Mouse (Mus musculus) neutrophil, adult 65 days (primary cell): Measurements from ENCODE around the gene Tcp11l2. TPM values are rescaled to one million over a fixed set of nuclear protein-coding genes. Genes with fewer than 3 reads are reported as not detected.

Experiments used
- total RNA-seq: library from RNA; stranded (reverse); gene quantifications from 2 replicates; pipeline ENCODE4 v1.2.4, GENCODE M21; 2023

Tcp11l2 gene
- 112 and 113 TPM in 2 replicates for total RNA-seq

DNA sequence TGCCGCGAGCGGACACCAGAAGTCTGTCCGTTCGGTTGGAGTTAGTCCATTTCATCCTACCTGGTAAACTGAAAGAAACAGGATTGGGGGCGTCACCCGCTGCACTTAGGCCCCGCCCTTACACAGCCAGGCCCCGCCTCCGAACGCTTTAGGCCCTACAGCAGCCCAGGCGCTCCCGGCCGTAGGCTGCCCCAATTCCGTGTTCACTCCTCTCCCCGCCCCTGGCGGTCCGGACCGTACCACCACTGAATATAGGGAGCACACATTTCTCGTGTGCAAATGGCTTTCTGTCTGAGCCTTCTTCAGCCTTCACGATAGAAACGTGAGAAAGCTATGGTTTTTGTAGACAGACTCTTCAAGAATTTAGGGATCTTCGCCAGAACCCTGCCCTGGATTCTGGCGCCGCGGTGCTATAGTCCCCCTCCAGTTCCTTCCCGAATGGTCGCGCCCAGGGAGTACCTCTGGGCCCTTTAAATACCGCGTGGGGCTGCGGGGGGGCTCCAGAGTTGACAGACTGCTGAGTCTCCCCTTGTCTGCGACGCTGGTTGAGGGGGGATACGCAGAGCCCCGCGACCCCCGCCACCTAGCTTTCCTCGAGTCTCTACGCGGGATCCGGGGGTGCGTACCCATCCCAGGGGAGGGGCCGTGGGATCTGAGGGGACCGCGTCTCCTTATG lies at the start of gene Tcp11l2:
Gene Tcp11l2 (plus strand): TSS at position 232 of the 676 bp plus-strand sequence.

DNA sequence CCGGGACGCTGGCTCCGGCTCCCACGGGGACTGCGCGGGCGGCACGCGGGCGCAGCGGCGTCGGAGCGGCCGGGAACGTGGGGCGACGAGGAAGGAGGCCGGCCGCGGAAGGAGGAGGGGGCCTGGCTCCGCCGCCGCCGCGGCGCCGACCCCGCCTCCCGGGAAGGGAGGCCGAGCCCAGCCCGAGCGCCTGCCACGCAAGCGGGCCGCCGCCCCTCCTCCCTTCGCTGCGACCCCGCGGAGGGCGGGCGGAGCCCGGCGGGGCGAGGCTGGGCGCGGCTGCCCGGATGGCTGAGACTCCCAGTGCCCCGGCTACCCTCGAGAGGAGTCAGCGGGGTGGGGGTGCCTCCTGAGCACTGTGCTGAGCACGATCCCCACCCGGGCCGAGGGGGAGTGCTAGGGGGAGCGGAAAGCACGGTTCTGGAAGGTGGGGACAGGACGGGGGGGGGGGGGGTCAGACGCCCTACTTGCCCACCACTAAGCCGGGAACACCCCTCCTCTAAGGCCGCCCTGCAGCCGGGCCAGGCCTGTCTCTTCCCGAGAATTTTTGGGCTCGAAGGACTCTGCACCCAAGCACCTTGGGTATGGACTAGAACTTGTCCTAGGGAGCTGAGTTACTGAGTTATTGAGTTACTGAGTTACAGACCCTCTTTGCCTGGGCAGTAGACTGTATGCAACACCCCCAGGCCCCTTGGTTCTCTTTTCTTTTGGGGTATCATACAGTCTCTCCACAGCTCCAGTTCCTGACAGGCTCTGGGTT lies 42.3 kb upstream of the Tcp11l2 start, which contains the start of gene Ckap4:
Gene Ckap4 (minus strand): TSS at position 151 of the 760 bp plus-strand sequence.

DNA sequence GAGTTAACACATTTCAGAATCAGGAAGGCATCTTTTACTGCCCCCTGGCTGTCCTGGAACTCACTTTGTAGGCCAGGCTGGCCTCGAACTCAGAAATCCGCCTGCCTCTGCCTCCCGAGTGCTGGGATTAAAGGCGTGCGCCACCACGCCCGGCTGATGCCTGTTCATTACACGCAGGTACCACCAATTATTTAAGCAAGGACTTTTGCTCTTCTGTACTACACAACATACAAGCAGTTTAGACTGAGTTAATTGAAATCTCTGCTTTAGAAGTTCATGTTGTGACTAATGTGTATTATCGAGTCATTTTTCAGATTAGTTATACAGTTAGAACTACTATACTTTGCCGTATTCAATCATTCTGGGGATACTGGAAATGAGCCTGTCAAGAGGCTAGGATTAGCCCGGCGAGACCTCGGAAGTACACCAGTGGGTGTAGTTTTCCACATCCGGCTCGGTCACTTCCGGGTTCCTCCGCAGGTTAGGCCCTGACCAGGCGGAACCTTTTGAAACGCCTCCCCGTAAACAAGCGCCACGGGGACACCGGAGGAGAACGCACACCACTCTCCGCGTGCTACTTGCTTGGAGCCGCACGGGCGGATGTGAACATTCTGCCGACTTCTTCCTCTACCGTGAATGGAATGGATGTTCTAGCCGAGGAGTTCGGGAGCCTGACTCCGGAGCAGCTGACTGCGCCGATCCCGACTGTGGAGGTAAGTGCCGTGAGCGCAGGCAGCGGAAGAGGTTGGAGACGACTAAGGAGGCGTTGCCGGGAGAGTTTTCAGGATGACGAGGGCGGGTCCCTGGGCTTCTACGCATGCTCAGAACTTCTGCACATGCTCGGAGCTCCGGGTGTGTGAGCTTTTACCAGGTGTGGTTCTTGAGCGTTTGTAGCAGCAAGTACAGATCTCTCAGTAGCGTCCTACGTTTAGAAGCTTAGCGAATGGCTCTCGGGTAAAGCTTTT lies 45.7 kb downstream of the Tcp11l2 start, which contains the start of gene Polr3b:
Gene Polr3b (plus strand): TSS at position 467 of the 965 bp plus-strand sequence.

Other genes starting within 250 kb of the Tcp11l2 start
- 1.2 and 2.4 TPM in 2 replicates for gene Nuak1, start 136.0 kb upstream of the Tcp11l2 start, total RNA-seq
- gene Ckap4, start 42.6 kb upstream of the Tcp11l2 start, total RNA-seq, result 261 and 314 TPM in 2 replicates
- gene Polr3b, start 45.7 kb downstream of the Tcp11l2 start, total RNA-seq, result 19.1 and 28.5 TPM in 2 replicates
- 0.19 TPM in 1 of 2 replicates, not detected in the other for gene Rfx4, start 179.4 kb downstream of the Tcp11l2 start, total RNA-seq